Mouse (Mus musculus) ovary, postnatal 36 days (tissue): ENCODE results near the gene Poglut1.

Experiments
- DNase-seq: peaks from one replicate; pipeline ENCODE4 v3.0.0; 2022; ENCODE audit warnings: low spot score, mixed read lengths

Poglut1 gene

GRCm38 (mm10) chr16:38549479-38550396 lies at the start of gene Poglut1:
Poglut1 (minus strand) TSS chr16:38550258.
- DNase-seq, result peak; percentile 79

- no peak for DNase-seq
Observed at GRCm38 (mm10) chr16:38598986-38599680, 49.1 kb upstream of the Poglut1 start.

GRCm38 (mm10) chr16:38596651-38597050 lies 46.6 kb upstream of the Poglut1 start:
- no peak for DNase-seq

GRCm38 (mm10) chr16:38596099-38596498 lies 46.0 kb upstream of the Poglut1 start:
- no peak for DNase-seq

- no peak for DNase-seq
Observed at GRCm38 (mm10) chr16:38594435-38594834, 44.4 kb upstream of the Poglut1 start.

GRCm38 (mm10) chr16:38592946-38593345 lies 42.9 kb upstream of the Poglut1 start:
- DNase-seq, result no peak

- no peak for DNase-seq
Observed at GRCm38 (mm10) chr16:38592026-38592678, 42.1 kb upstream of the Poglut1 start.

- no peak for DNase-seq
Observed at GRCm38 (mm10) chr16:38591506-38591905, 41.4 kb upstream of the Poglut1 start.

GRCm38 (mm10) chr16:38587572-38587971 lies 37.5 kb upstream of the Poglut1 start:
- no peak for DNase-seq

- no peak for DNase-seq
Observed at GRCm38 (mm10) chr16:38587163-38587562, 37.1 kb upstream of the Poglut1 start.

- DNase-seq, result no peak
Observed at GRCm38 (mm10) chr16:38585186-38585585, 35.1 kb upstream of the Poglut1 start.

GRCm38 (mm10) chr16:38584761-38585160 lies 34.7 kb upstream of the Poglut1 start:
- no peak for DNase-seq

- no peak for DNase-seq
Observed at GRCm38 (mm10) chr16:38571481-38571880, 21.4 kb upstream of the Poglut1 start.

GRCm38 (mm10) chr16:38568192-38568591 lies 18.1 kb upstream of the Poglut1 start:
- no peak for DNase-seq

- DNase-seq, result no peak
Observed at GRCm38 (mm10) chr16:38563516-38563915, 13.5 kb upstream of the Poglut1 start.

- DNase-seq, result no peak
Observed at GRCm38 (mm10) chr16:38562968-38563327, 12.9 kb upstream of the Poglut1 start.

GRCm38 (mm10) chr16:38562131-38562967 lies 12.3 kb upstream of the Poglut1 start:
- DNase-seq, result peak; percentile 95

GRCm38 (mm10) chr16:38558221-38558748 lies 8.2 kb upstream of the Poglut1 start, which contains the start of gene Tmem39a:
Tmem39a (plus strand) TSS chr16:38558698.
- no peak for DNase-seq

- no peak for DNase-seq
Observed at GRCm38 (mm10) chr16:38555988-38556387, 5.9 kb upstream of the Poglut1 start.

GRCm38 (mm10) chr16:38548000-38548399 lies 2.1 kb downstream of the Poglut1 start:
- no peak for DNase-seq

- no peak for DNase-seq
Observed at GRCm38 (mm10) chr16:38538716-38539380, 11.2 kb downstream of the Poglut1 start.
